Mouse (Mus musculus) left cerebral cortex, adult 2 months (tissue): ENCODE data around the gene Dpp6. TPM values are rescaled to one million over a fixed set of nuclear protein-coding genes. Genes with fewer than 3 reads are reported as not detected.
A peak's percentile ranks its signal among the peaks of the same experiment; 100 is the strongest.

ENCODE experiments used
- DNase-seq, 2 experiments: peaks; one replicate each; pipeline ENCODE4 v3.0.0; 2021 to 2022; ENCODE audit warnings: low spot score in 2 of 2, mixed read lengths in 1 of 2; ENCODE audit errors: extremely low spot score in 1 of 2
- H3K27ac ChIP-seq: fragments of 200-600 bp; 2 replicates; pipeline ENCODE4 v1.8.1; 2022
- H3K4me3 ChIP-seq: fragments of 200-600 bp; 2 replicates; pipeline ENCODE4 v1.8.1; 2022
- CTCF ChIP-seq: fragments of 200-600 bp; IDR thresholded peaks from 2 replicates; pipeline ENCODE4 v1.8.1; 2022; ENCODE audit warnings: antibody characterized with exemption, mild to moderate bottlenecking, moderate library complexity
- intact Hi-C: fragments of 180-260 bp; cut with DNase I; formaldehyde crosslinking; loops from one replicate; pipeline ENCODE4 v1.15.1; 2025
- total RNA-seq, 2 experiments: library from RNA; stranded (reverse); gene quantifications; 2 replicates each; pipeline ENCODE4 v1.2.3; 2021

Gene Dpp6
- total RNA-seq, 2 experiments from 2014 or later = 174 to 183 TPM

- intact Hi-C loops = loop anchor here (10.0 kb wide), 1 partner anchor 209 kb away; no protein-coding TSS in a partner anchor
- DNase-seq = no peak
- no peak overlapping the region for H3K4me3 ChIP-seq
- H3K27ac ChIP-seq = no peak overlapping the region
- no peak for TF ChIP-seq CTCF
Observed at GRCm38 (mm10) chr5:27206213-27206612, 389.2 kb downstream of the Dpp6 start.

GRCm38 (mm10) chr5:27220116-27220515 is 403.1 kb downstream of the Dpp6 start:
- no peak for TF ChIP-seq CTCF
- no peak for DNase-seq
- H3K27ac ChIP-seq = no peak overlapping the region
- intact Hi-C loops = no loop called here
- H3K4me3 ChIP-seq = no peak overlapping the region

- intact Hi-C loops = no loop called here
- DNase-seq = no peak
- Histone ChIP-seq H3K27ac (no peak overlapping the region), H3K4me3 (no peak overlapping the region)
- no peak for TF ChIP-seq CTCF
Observed at GRCm38 (mm10) chr5:27242078-27242477, 425.1 kb downstream of the Dpp6 start.

GRCm38 (mm10) chr5:27243226-27243625 is 426.2 kb downstream of the Dpp6 start:
- intact Hi-C loops = no loop called here
- no peak for TF ChIP-seq CTCF
- Histone ChIP-seq H3K27ac (no peak overlapping the region), H3K4me3 (no peak overlapping the region)
- no peak for DNase-seq

GRCm38 (mm10) chr5:27247793-27248192 is 430.8 kb downstream of the Dpp6 start:
- H3K4me3 ChIP-seq = no peak overlapping the region
- DNase-seq = no peak
- no peak overlapping the region for H3K27ac ChIP-seq
- TF ChIP-seq CTCF = no peak
- intact Hi-C loops = no loop called here

- no peak for DNase-seq
- Histone ChIP-seq H3K4me3 (no peak overlapping the region), H3K27ac (no peak overlapping the region)
- TF ChIP-seq CTCF = no peak
- intact Hi-C loops = no loop called here
Observed at GRCm38 (mm10) chr5:27248685-27249084, 431.7 kb downstream of the Dpp6 start.

- intact Hi-C loops = no loop called here
- no peak for DNase-seq
- no peak for TF ChIP-seq CTCF
- Histone ChIP-seq H3K4me3 (no peak overlapping the region), H3K27ac (no peak overlapping the region)
Observed at GRCm38 (mm10) chr5:27249951-27250350, 432.9 kb downstream of the Dpp6 start.

- H3K27ac ChIP-seq = no peak overlapping the region
- TF ChIP-seq CTCF = no peak
- intact Hi-C loops = no loop called here
- no peak overlapping the region for H3K4me3 ChIP-seq
- no peak for DNase-seq
Observed at GRCm38 (mm10) chr5:27250906-27251305, 433.9 kb downstream of the Dpp6 start.

GRCm38 (mm10) chr5:27251361-27251760 is 434.4 kb downstream of the Dpp6 start:
- Histone ChIP-seq H3K4me3 (no peak overlapping the region), H3K27ac (no peak overlapping the region)
- no peak for TF ChIP-seq CTCF
- intact Hi-C loops = no loop called here
- DNase-seq = no peak

- no peak for DNase-seq
- no peak overlapping the region for H3K27ac ChIP-seq
- intact Hi-C loops = no loop called here
- H3K4me3 ChIP-seq = no peak overlapping the region
- no peak for TF ChIP-seq CTCF
Observed at GRCm38 (mm10) chr5:27255247-27255646, 438.2 kb downstream of the Dpp6 start.

GRCm38 (mm10) chr5:27258636-27259035 is 441.6 kb downstream of the Dpp6 start:
- no peak overlapping the region for H3K4me3 ChIP-seq
- intact Hi-C loops = no loop called here
- TF ChIP-seq CTCF = no peak
- H3K27ac ChIP-seq = no peak overlapping the region
- DNase-seq = no peak

GRCm38 (mm10) chr5:27261746-27262727 is 445.0 kb downstream of the Dpp6 start:
- intact Hi-C loops = loop anchor here (1.0 to 5.0 kb wide), 4 partner anchors 61 to 185 kb away; no protein-coding TSS in a partner anchor
- DNase-seq = peak; percentile 76 to 79
- H3K27ac ChIP-seq = peak overlapping the region; percentile 97
- TF ChIP-seq CTCF = no peak; the same call in none of the 2 replicates
- peak overlapping the region; percentile 56 for H3K4me3 ChIP-seq

- intact Hi-C loops = loop anchor here (1.0 to 5.0 kb wide), 4 partner anchors 62 to 185 kb away; no protein-coding TSS in a partner anchor
- no peak for TF ChIP-seq CTCF
- DNase-seq = no peak
- Histone ChIP-seq H3K4me3 (peak overlapping the region; percentile 56), H3K27ac (peak overlapping the region; percentile 76)
Observed at GRCm38 (mm10) chr5:27262751-27263150, 445.7 kb downstream of the Dpp6 start.
